Mouse (Mus musculus) E14TG2a.4 (cell line): ENCODE results near the gene Csf1.

Source experiments
- H3K27me3 ChIP-seq: 2 replicates; pipeline ENCODE4 v1.6.1; 2014; ENCODE audit warnings: low read length, control low read depth; ENCODE audit not compliant: insufficient read depth
- H3K36me3 ChIP-seq: 2 replicates; pipeline ENCODE4 v1.6.1; 2014; ENCODE audit warnings: low read length, control low read depth; ENCODE audit not compliant: insufficient read depth
- H3K4me1 ChIP-seq: replicated peaks from 2 replicates; pipeline ENCODE4 v1.6.1; 2014; ENCODE audit warnings: low read depth, low read length, control low read depth
- H3K4me3 ChIP-seq: replicated peaks from 2 replicates; pipeline ENCODE4 v1.5.1; 2014; ENCODE audit warnings: mild to moderate bottlenecking, low read length
- H3K9me3 ChIP-seq: 2 replicates; pipeline ENCODE4 v1.6.1; 2014; ENCODE audit warnings: low read length, control low read depth
- CTCF ChIP-seq: conservative IDR thresholded peaks from 2 replicates; pipeline ENCODE4 v1.5.1; 2014; ENCODE audit warnings: low read length
- NANOG ChIP-seq: IDR thresholded peaks from 2 replicates; pipeline ENCODE4 v1.6.1; 2014; ENCODE audit warnings: borderline replicate concordance, low read length, mixed read lengths
- POU5F1 ChIP-seq: IDR thresholded peaks from 2 replicates; pipeline ENCODE4 v1.6.1; 2014; ENCODE audit warnings: low read length, borderline replicate concordance

Csf1 gene

DNA sequence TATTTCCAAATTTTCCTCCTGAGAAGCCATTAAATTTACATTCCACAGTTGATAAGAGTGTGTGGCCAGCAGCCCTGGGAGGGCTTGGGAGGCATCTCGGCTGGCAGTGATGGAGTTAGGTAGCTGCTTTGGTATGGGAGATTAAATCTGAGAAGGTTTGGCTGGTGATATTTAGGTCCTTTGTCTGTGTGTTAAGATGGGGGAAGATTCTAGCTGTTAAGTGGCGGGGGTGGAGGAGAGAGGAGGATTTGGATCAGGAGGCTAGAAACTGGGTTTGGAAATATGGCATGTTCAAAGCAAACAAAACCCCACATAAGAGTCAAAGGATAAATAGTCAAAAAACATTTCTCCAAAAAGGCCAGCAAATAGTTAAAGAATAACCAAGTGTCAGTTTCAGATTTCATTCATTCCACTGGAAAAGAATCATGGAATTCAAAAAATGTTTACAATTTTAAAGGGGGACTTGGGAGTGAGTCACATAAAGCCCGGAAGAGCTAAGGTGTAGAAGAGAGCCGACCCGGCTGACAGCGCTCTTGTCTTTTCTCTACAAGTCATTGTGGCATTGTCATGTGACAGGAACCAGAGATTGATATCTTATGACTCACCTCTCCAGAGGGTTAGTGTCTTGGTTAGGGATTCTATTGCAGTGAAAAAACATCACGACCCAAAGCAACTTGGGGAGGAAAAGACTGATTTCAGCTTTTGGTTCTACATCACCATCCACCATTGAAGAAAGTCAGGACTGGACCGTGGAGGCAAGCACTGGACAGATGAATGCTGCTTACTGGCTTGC is 36.1 kb upstream of the Csf1 start:
- Histone ChIP-seq H3K9me3 (peaks cover 4% of the 10 kb centered on the region; the same call in 1 of the 2 replicates), H3K4me3 (no peak overlapping the region), H3K4me1 (peaks cover 7% of the 10 kb centered on the region; the same call in 1 of the 2 replicates), H3K27me3 (no peaks in the 10 kb centered on the region; the same call in 1 of the 2 replicates), H3K36me3 (no peaks in the 10 kb centered on the region)
- TF ChIP-seq POU5F1 (no peak), NANOG (no peak), CTCF (no peak)

DNA sequence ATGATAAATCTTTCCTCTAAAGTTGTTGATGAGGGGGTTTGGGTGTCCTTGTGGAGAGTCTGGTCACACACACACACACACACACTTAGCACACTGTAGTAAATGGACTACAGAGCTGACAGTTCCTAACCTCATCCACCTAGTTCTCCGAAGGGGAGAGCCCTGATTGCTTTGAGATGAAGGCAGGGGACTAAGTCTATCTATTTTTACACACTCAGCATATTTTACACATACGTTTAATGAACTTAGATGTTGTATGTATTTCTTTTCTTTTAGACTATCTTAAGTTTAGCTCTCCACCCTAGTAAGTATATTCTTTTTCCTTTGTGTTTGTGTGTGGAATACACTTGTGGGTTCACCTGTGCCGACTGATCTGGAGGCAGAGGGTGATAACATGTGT is 34.6 kb upstream of the Csf1 start:
- Histone ChIP-seq H3K36me3 (no peaks in the 10 kb centered on the region), H3K27me3 (peaks cover 12% of the 10 kb centered on the region), H3K9me3 (peaks cover 4% of the 10 kb centered on the region; the same call in 1 of the 2 replicates), H3K4me3 (no peak overlapping the region), H3K4me1 (peaks cover 7% of the 10 kb centered on the region; the same call in 1 of the 2 replicates)
- no peak for TF ChIP-seq CTCF
- no peak for TF ChIP-seq NANOG
- no peak for TF ChIP-seq POU5F1

DNA sequence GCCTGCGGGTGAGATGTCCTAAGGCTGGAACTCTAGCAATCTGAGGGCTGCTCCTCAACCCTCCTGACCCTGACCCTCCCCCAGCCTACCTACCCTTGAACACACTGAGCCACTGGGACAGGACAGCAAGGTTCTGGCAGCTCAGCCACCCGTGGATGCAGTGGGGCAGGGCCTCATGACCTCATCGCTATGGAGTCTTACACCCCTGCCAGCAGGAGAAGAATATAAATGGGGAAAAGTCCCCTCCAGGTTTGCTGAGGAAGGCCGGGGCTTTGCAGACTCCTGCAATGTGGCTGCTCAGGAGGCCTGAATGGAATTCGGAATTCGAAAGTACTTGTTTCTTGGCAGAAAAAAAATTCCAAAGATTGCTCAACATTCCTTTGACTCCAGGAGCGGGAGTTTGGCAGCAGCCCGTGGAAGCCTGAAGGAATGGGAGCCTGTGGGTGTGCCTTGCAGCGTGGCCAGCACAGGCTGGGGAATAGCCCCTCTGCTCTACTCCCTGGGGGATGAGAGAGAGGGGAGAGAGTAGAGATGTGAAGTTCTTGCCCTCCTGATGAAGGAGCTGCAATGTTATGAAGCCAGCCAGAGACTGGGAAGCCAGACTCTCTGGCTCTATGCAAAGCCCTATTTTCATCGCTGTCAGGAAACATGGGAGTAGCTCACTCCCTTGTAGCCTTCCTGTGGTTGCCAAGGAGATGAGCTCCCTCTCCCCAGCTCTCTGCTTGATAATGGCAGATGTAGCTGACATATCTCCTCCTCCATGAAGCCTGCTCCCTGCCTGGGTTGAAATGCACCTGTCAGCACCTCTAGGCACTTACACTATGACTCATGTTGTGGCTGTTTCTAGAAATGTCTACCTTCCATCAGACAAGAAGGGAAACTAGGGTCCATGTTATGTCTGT is 33.3 kb upstream of the Csf1 start:
- Histone ChIP-seq H3K4me3 (no peak overlapping the region), H3K27me3 (peaks cover 17% of the 10 kb centered on the region), H3K9me3 (peaks cover 4% of the 10 kb centered on the region; the same call in 1 of the 2 replicates), H3K4me1 (peaks cover 7% of the 10 kb centered on the region; the same call in 1 of the 2 replicates), H3K36me3 (no peaks in the 10 kb centered on the region)
- TF ChIP-seq NANOG (no peak), CTCF (no peak), POU5F1 (no peak)

GRCm38 (mm10) chr3:107792736-107793135 is 32.5 kb upstream of the Csf1 start:
- H3K4me1 ChIP-seq, result peaks cover 9% of the 10 kb centered on the region; the same call in 1 of the 2 replicates
- TF ChIP-seq POU5F1 (no peak), CTCF (no peak), NANOG (no peak)
- peaks cover 23% of the 10 kb centered on the region for H3K27me3 ChIP-seq
- H3K36me3 ChIP-seq, result no peaks in the 10 kb centered on the region
- H3K9me3 ChIP-seq, result peaks cover 4% of the 10 kb centered on the region; the same call in 1 of the 2 replicates
- no peak overlapping the region for H3K4me3 ChIP-seq

GRCm38 (mm10) chr3:107790766-107791303 is 30.6 kb upstream of the Csf1 start:
- Histone ChIP-seq H3K9me3 (peaks cover 4% of the 10 kb centered on the region; the same call in 1 of the 2 replicates), H3K4me1 (peaks cover 21% of the 10 kb centered on the region), H3K4me3 (no peak overlapping the region), H3K36me3 (no peaks in the 10 kb centered on the region), H3K27me3 (peaks cover 28% of the 10 kb centered on the region)
- no peak for TF ChIP-seq POU5F1
- no peak for TF ChIP-seq CTCF
- TF ChIP-seq NANOG, result no peak

DNA sequence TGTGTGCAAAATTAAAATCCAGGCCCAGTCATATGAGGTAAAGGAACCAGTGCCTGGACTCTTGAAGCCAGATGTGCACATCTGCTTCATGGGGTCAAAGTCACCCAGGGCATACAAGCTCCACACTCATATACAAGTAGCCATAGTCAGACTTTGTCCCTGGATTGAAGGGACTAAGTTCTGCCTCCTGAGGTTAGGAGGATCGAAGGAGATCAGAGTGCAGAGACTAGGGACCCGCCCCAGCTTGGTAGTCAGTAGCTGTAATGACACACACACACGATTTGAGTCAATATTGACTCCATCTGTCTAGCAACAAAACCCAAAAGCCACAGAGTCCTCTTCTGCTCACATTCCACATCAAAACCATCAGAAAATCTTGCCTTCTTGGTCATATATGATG is 30.0 kb upstream of the Csf1 start:
- peaks cover 33% of the 10 kb centered on the region for H3K27me3 ChIP-seq
- H3K9me3 ChIP-seq, result peaks cover 4% of the 10 kb centered on the region; the same call in 1 of the 2 replicates
- peaks cover 21% of the 10 kb centered on the region for H3K4me1 ChIP-seq
- TF ChIP-seq NANOG, result no peak
- no peak overlapping the region for H3K4me3 ChIP-seq
- no peaks in the 10 kb centered on the region for H3K36me3 ChIP-seq

GRCm38 (mm10) chr3:107788885-107789284 is 28.6 kb upstream of the Csf1 start:
- H3K9me3 ChIP-seq, result peaks cover 4% of the 10 kb centered on the region; the same call in 1 of the 2 replicates
- no peaks in the 10 kb centered on the region for H3K36me3 ChIP-seq
- peaks cover 39% of the 10 kb centered on the region for H3K27me3 ChIP-seq
- TF ChIP-seq POU5F1 (no peak), CTCF (no peak), NANOG (no peak)
- no peak overlapping the region for H3K4me3 ChIP-seq
- peaks cover 21% of the 10 kb centered on the region for H3K4me1 ChIP-seq
